Mouse (Mus musculus) megakaryocyte, embryonic 14.5 days (primary cell): ENCODE measurements around the gene Colca2.

ENCODE experiments used
- FLI1 ChIP-seq: IDR thresholded peaks from 2 replicates; pipeline ENCODE4 v1.6.1; 2012; ENCODE audit warnings: low read length, inconsistent platforms, mixed read lengths
- GATA1 ChIP-seq: IDR thresholded peaks from 3 replicates; pipeline ENCODE4 v1.6.1; 2012; ENCODE audit warnings: mixed read lengths, low read length, inconsistent platforms, borderline replicate concordance

DNA sequence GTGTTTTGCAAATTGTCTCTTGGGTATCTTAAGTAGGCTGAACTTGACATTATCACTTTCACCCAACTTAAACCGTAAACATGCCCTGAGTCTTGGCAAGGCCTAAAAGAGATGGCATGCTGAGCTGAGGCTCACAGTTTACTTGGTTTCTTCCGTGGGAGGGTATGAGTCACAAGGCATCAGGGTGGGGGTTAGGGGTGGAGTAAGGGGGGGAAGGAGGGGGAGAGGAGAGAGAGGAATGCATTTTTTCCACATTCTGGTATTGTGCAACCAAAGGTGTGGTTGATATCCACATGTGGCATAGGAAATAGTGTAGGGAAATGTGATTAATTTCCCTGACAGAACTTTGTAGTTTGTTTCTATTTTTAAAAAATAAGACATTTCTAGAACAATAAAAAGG lies 7.7 kb upstream of the Colca2 start:
- no peak for TF ChIP-seq FLI1
- no peak for TF ChIP-seq GATA1
